Mouse (Mus musculus) macrophage (primary cell): ENCODE measurements around the gene Gm45062. TPM values are rescaled to one million over a fixed set of nuclear protein-coding genes. Genes with fewer than 3 reads are reported as not detected.

ENCODE experiments used
- H3K27ac ChIP-seq: fragments of 350-480 bp; formaldehyde crosslinking; 2 replicates; pipeline ENCODE4 v1.9.0; 2021
- H3K36me3 ChIP-seq: fragments of 350-480 bp; formaldehyde crosslinking; 2 replicates; pipeline ENCODE4 v1.9.0; 2021; ENCODE audit errors: inconsistent target
- H3K4me3 ChIP-seq: fragments of 350-480 bp; formaldehyde crosslinking; 2 replicates; pipeline ENCODE4 v1.9.0; 2021; ENCODE audit errors: inconsistent target
- H3K79me2 ChIP-seq: fragments of 350-480 bp; formaldehyde crosslinking; 2 replicates; pipeline ENCODE4 v1.9.0; 2021; ENCODE audit errors: inconsistent target
- WGBS: methylation state at CpG from one replicate; pipeline ENCODE4 v1.1.7; 2026; ENCODE audit warnings: inconsistent platforms; ENCODE audit not compliant: missing documents; 5-methylcytosine and 5-hydroxymethylcytosine counted together
- polyA plus RNA-seq: library from polyadenylated mRNA; stranded (reverse); fragments of 250-400 nt; gene quantifications from 3 replicates; pipeline ENCODE4 v1.2.4, GENCODE M21; 2018; ENCODE audit warnings: inconsistent platforms

Gene Gm45062
- polyA plus RNA-seq, 1 experiment from 2014 or later, result 2.7 TPM

- H3K27ac ChIP-seq, result no peak overlapping the region
- H3K79me2 ChIP-seq, result no peaks in the 10 kb centered on the region
- no peaks in the 10 kb centered on the region for H3K36me3 ChIP-seq
- H3K4me3 ChIP-seq, result no peak overlapping the region
- WGBS, result 95% methylated on average over 9 of the region's 9 CpGs
These were observed 171.5 kb downstream of the Gm45062 start for GRCm38 (mm10) chr6:8430610-8431234.

DNA sequence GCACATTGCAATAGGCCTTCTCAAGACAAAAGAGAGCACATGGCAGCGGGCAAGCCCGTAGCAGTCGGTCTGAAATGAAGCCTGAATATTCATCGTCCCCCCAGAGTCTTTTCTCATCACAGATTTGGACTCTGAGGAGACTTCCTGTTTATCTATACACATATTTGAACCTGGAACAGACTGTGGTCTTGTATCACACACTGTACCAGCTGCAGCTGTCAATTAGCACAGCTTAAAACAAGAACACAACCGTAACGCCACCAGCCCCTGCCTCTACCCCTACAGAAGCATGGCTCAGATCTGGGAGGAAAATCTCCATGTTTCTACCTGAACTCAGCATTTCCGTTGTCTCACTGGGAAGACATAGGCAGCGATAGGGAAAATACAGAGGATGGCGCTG lies 173.9 kb downstream of the Gm45062 start:
- Histone ChIP-seq H3K79me2 (no peaks in the 10 kb centered on the region), H3K36me3 (no peaks in the 10 kb centered on the region), H3K4me3 (no peak overlapping the region), H3K27ac (no peak overlapping the region)
- WGBS, result 95% methylated on average over 9 of the region's 9 CpGs

DNA sequence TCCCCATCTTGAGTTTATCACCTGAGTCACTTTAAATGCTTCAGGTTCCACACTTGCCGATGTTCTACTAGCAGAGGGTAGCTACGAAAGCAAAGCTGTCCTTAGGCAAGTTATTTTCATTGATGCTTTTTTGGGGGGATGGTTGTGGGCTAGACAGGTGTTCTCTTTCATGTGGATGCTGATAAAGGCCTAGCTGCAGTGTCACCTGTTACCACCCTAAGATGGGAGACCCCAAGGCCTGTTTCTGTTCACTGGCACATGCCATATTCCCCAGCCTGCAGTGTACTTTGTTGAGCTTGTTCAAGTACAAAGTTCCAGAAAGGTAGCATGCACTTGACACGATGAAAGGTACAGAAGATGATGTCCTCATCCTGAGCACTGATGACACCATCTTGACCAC lies 178.7 kb downstream of the Gm45062 start:
- Histone ChIP-seq H3K79me2 (no peaks in the 10 kb centered on the region), H3K27ac (no peak overlapping the region), H3K4me3 (no peak overlapping the region), H3K36me3 (no peaks in the 10 kb centered on the region)
- WGBS, result 96% methylated on average over 3 of the region's 3 CpGs

DNA sequence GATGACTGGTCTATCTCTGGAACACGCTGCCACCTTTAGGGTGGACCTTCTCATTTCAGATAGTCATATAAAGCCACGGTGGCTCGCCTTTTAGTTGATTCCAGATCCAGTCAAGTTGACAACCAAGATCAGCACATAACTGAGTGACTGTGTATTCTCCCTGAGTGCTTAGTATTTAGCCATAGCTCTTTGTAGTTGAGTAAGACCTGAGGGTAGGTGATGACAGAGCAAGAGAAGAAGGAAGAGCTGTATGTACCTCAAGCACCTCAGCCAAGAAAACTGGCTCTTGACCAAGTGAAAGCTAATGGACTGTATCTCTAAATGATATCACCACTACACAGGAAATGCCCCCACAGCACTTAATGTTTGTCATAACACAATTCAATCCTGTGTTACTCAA lies 182.6 kb downstream of the Gm45062 start:
- no peak overlapping the region for H3K27ac ChIP-seq
- 92% methylated on average over 3 of the region's 3 CpGs for WGBS
- no peaks in the 10 kb centered on the region for H3K36me3 ChIP-seq
- no peaks in the 10 kb centered on the region for H3K79me2 ChIP-seq
- no peak overlapping the region for H3K4me3 ChIP-seq

DNA sequence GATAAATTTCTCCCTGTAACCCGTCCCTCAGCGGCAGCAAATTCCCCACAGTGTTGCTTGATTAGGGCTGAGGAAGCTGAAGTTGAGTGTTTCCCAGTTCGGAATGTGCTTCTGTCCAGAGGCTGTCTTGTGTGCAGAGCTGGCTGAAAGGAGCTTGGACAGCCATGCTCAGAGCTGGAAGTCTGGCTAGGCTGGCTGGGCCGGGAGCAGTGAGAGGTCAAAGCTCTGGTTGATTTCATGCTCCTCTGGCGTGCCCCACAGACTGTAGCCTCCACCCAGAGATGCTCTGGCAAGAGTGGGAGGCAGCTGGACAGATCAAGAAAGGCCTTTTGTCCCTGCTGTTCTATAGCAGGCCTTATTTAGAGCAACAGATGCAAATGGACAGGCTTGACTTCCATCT lies 187.5 kb downstream of the Gm45062 start:
- Histone ChIP-seq H3K4me3 (no peak overlapping the region), H3K27ac (no peak overlapping the region), H3K79me2 (no peaks in the 10 kb centered on the region), H3K36me3 (no peaks in the 10 kb centered on the region)
- WGBS, result 94% methylated on average over 5 of the region's 5 CpGs

- Histone ChIP-seq H3K36me3 (no peaks in the 10 kb centered on the region), H3K79me2 (no peaks in the 10 kb centered on the region), H3K4me3 (no peak overlapping the region), H3K27ac (no peak overlapping the region)
- WGBS, result 97% methylated on average over 5 of the region's 5 CpGs
These were observed 196.3 kb downstream of the Gm45062 start for GRCm38 (mm10) chr6:8455599-8455998.

DNA sequence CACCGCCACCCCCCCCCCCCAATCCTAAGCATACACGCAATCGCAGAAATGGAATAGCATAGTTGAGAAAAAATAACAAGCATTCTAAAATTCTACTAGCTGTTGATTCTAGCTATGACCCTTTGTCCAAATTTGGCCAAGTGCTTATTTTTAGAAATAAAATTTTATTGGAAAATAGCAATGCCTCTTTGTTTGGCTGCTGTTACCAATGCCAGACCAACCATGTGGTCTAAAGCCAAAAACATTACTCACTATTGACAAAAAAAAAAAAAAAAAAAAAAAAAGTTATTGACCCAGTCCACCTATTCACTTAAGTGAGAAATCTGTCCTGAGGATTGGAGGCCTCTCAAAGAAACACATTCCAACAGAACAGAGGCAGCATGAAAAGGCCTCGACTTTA lies 199.3 kb downstream of the Gm45062 start:
- Histone ChIP-seq H3K79me2 (no peaks in the 10 kb centered on the region), H3K36me3 (no peaks in the 10 kb centered on the region), H3K4me3 (no peak overlapping the region), H3K27ac (no peak overlapping the region)
- WGBS, result 97% methylated on average over 4 of the region's 4 CpGs

DNA sequence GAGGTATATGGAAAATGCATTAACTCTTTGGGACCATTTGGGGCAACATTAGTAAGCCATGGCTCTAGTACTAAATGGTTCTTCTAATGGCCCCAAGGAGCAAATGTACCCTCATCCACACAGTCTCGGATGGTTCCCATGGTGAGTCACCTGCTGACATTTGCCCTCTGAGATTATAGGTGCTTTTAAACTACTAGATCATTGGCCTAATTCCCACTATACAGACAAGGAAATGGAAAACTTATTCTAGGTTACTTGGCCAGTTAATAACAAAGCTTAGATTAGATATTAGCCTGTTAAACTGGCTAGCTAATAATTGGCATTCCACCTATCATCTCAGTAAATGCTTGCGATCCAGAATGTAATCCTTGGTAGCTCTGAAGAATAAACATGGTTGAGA lies 203.2 kb downstream of the Gm45062 start:
- no peaks in the 10 kb centered on the region for H3K79me2 ChIP-seq
- no peak overlapping the region for H3K27ac ChIP-seq
- WGBS, result 93% methylated on average over 2 of the region's 2 CpGs
- no peaks in the 10 kb centered on the region for H3K36me3 ChIP-seq
- no peak overlapping the region for H3K4me3 ChIP-seq

DNA sequence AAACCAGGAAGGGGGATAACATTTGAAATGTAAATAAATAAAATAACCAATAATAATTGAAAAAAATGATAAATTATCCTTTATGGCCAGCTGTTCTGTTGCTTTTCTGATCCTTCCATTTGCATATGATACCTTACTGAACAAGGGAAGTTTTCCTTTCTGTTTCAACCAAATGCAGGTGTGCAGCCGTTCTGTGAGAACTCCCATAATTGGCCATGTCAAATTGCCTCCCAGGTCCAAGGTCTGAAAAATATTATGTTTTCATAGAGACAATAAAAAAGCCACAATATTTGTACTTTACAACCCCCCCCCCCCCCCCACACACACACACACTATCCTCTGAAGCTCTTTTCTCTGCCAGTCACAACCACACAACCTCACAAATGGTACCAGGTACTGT lies 206.1 kb downstream of the Gm45062 start:
- H3K27ac ChIP-seq, result no peak overlapping the region
- H3K4me3 ChIP-seq, result no peak overlapping the region
- WGBS, result 100% methylated on average over 1 of the region's 1 CpGs
- no peaks in the 10 kb centered on the region for H3K79me2 ChIP-seq
- H3K36me3 ChIP-seq, result no peaks in the 10 kb centered on the region

DNA sequence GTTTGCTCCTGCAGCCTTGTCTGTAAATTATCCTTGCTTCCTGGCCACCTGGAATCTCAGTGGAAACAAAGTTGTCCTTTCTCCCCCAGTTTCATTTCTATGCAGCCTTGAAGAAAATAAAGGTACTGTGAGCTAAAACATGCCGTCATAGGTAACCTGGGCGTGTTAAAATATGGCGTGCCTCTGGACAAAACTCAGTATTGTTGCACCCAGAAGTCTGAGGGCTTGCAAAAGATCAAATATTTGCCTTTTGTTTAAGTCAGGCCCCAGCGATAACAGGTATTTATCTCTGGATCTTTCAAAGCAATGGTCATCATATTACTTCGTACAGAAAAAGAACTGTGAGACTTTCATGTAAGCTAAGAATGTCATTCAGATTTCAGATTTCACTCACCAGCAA lies 206.7 kb downstream of the Gm45062 start:
- Histone ChIP-seq H3K4me3 (no peak overlapping the region), H3K36me3 (no peaks in the 10 kb centered on the region), H3K27ac (no peak overlapping the region), H3K79me2 (no peaks in the 10 kb centered on the region)
- 94% methylated on average over 5 of the region's 5 CpGs for WGBS

DNA sequence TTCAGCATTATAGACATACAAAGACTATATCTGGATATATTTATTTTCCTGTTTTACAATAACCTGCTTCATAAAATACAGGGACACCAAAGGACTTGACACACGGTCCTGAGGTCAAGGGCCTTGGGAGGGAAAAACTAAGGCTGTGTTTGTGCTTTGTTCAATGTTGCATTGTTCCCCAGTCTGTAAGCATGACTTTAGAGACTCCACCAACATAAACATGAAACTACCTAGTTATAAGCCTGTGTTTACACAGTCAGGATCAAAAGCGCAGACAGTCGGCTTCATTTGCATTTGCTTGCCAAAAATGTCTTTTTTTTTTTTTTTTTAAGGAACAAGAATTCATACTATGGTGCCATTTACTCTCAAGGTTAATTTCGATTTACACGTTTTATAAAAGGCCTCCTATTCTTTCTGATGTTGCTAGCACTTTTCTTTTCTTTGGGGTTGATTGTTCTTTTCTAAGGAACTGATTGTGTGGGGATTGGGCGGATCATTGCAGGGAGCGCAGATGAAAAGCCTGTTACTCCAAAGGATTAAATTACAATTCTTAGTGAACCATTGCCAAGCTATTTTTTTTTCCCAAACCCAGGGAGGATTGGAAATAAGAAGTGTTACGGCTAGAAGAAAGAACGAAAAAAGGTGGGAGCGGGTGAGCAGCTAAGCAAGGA lies 208.6 kb downstream of the Gm45062 start:
- no peaks in the 10 kb centered on the region for H3K79me2 ChIP-seq
- no peak overlapping the region for H3K27ac ChIP-seq
- WGBS, result 91% methylated on average over 9 of the region's 10 CpGs
- H3K36me3 ChIP-seq, result no peaks in the 10 kb centered on the region
- H3K4me3 ChIP-seq, result no peak overlapping the region

DNA sequence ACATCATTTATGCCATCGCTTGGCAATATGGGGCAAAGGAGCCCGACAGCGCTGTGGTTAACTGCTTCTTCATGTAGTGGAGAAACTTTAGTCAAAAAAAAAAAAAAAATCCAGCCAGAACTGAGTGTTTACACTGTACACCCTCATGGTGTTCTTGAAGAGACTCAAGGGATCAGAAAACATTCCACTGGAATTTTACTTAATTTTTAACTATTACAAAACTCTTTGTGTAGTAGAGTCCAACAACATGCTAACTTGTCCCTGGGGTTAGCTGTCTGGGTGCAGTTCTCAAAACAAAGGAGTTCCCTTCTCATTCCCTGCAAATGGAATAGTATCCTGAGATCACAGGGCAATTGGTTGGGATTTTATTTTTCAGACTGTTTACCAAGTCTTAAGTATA lies 210.7 kb downstream of the Gm45062 start:
- Histone ChIP-seq H3K79me2 (no peaks in the 10 kb centered on the region), H3K36me3 (no peaks in the 10 kb centered on the region), H3K27ac (no peak overlapping the region), H3K4me3 (no peak overlapping the region)
- WGBS, result 100% methylated on average over 3 of the region's 3 CpGs

- WGBS, result 95% methylated on average over 2 of the region's 3 CpGs
- H3K79me2 ChIP-seq, result no peaks in the 10 kb centered on the region
- no peak overlapping the region for H3K4me3 ChIP-seq
- H3K27ac ChIP-seq, result no peak overlapping the region
- H3K36me3 ChIP-seq, result no peaks in the 10 kb centered on the region
These were observed 212.9 kb downstream of the Gm45062 start for GRCm38 (mm10) chr6:8472125-8472524.

GRCm38 (mm10) chr6:8472915-8473314 lies 213.7 kb downstream of the Gm45062 start:
- no peaks in the 10 kb centered on the region for H3K79me2 ChIP-seq
- 72% methylated on average over 5 of the region's 5 CpGs for WGBS

GRCm38 (mm10) chr6:8473498-8473897 lies 214.2 kb downstream of the Gm45062 start:
- no peak overlapping the region for H3K27ac ChIP-seq
- WGBS, result 86% methylated on average over 5 of the region's 5 CpGs
- H3K79me2 ChIP-seq, result no peaks in the 10 kb centered on the region
- no peaks in the 10 kb centered on the region for H3K36me3 ChIP-seq
- no peak overlapping the region for H3K4me3 ChIP-seq

More at GRCm38 (mm10) chr6:8472915-8473314, 213.7 kb downstream of the Gm45062 start:
- H3K36me3 ChIP-seq, result no peaks in the 10 kb centered on the region
- no peak overlapping the region for H3K27ac ChIP-seq
- H3K4me3 ChIP-seq, result no peak overlapping the region

- H3K4me3 ChIP-seq, result no peak overlapping the region
- no peaks in the 10 kb centered on the region for H3K79me2 ChIP-seq
- WGBS, result 83% methylated on average over 3 of the region's 3 CpGs
- H3K27ac ChIP-seq, result no peak overlapping the region
- no peaks in the 10 kb centered on the region for H3K36me3 ChIP-seq
These were observed 215.1 kb downstream of the Gm45062 start for GRCm38 (mm10) chr6:8474316-8474715.
